Mouse (Mus musculus) midbrain, embryonic 12.5 days (tissue): Measurements from ENCODE around the gene Igf1r. TPM values are rescaled to one million over a fixed set of nuclear protein-coding genes. Genes with fewer than 3 reads are reported as not detected.

Experiments
- ATAC-seq: fragments of 200-750 bp; cut with Nextera tagmentation; 2 replicates; pipeline ENCODE4 v1.8.0; 2017; ENCODE audit warnings: low read depth, moderate TSS enrichment, moderate library complexity; ENCODE audit not compliant: low FRiP score
- H3K27ac ChIP-seq: fragments of 300-500 bp; sonication (generic); replicated peaks from 2 replicates; pipeline ENCODE4 v1.5.1; 2016; ENCODE audit warnings: mild to moderate bottlenecking
- H3K27me3 ChIP-seq: fragments of 300-500 bp; sonication (generic); 2 replicates; pipeline ENCODE4 v1.6.1; 2016; ENCODE audit warnings: mild to moderate bottlenecking
- H3K36me3 ChIP-seq: fragments of 300-500 bp; sonication (generic); 2 replicates; pipeline ENCODE4 v1.6.1; 2016
- H3K4me1 ChIP-seq: fragments of 300-500 bp; sonication (generic); 2 replicates; pipeline ENCODE4 v1.6.1; 2016
- H3K4me2 ChIP-seq: fragments of 300-500 bp; sonication (generic); replicated peaks from 2 replicates; pipeline ENCODE4 v1.6.1; 2016; ENCODE audit warnings: mild to moderate bottlenecking, moderate library complexity
- H3K4me3 ChIP-seq: fragments of 300-500 bp; sonication (generic); 2 replicates; pipeline ENCODE4 v1.5.1; 2016; ENCODE audit warnings: mild to moderate bottlenecking
- H3K9ac ChIP-seq: fragments of 300-500 bp; sonication (generic); replicated peaks from 2 replicates; pipeline ENCODE4 v1.6.1; 2016; ENCODE audit warnings: mild to moderate bottlenecking, moderate library complexity
- H3K9me3 ChIP-seq: fragments of 300-500 bp; sonication (generic); 2 replicates; pipeline ENCODE4 v1.6.1; 2016; ENCODE audit warnings: mild to moderate bottlenecking
- WGBS: fragments of 180-500 bp; shearing (Covaris S2); methylation state at CpG from one replicate; pipeline ENCODE4 v1.1.7; 2016; 5-methylcytosine and 5-hydroxymethylcytosine counted together
- polyA plus RNA-seq: library from polyadenylated mRNA; unstranded; fragments of >200 nt; fragmentation: Nextera tagmentation; extraction: Ambion mirVana; gene quantifications from 2 replicates; pipeline ENCODE4 v1.2.1, GENCODE M21; 2016

Igf1r gene
- polyA plus RNA-seq, 1 experiment from 2014 or later: 37.6 TPM

GRCm38 (mm10) chr7:67961567-67962267, 9.1 kb downstream of the Igf1r start:
- Histone ChIP-seq H3K27ac (no peak overlapping the region), H3K9me3 (no peaks in the 10 kb centered on the region), H3K4me2 (no peak overlapping the region), H3K27me3 (no peaks in the 10 kb centered on the region), H3K9ac (no peak overlapping the region), H3K36me3 (no peaks in the 10 kb centered on the region), H3K4me3 (no peak overlapping the region), H3K4me1 (peaks cover 41% of the 10 kb centered on the region)
- WGBS: 10% methylated on average over 14 of the region's 14 CpGs
- peak; percentile 74; the same call in 1 of the 2 replicates for ATAC-seq

- Histone ChIP-seq H3K9me3 (no peaks in the 10 kb centered on the region), H3K27ac (no peak overlapping the region), H3K4me1 (peaks cover 32% of the 10 kb centered on the region), H3K9ac (no peak overlapping the region), H3K27me3 (no peaks in the 10 kb centered on the region), H3K4me3 (no peak overlapping the region), H3K4me2 (no peak overlapping the region), H3K36me3 (no peaks in the 10 kb centered on the region)
- WGBS: 88% methylated on average over 3 of the region's 3 CpGs
- ATAC-seq: no peak
These were observed 11.1 kb downstream of the Igf1r start for GRCm38 (mm10) chr7:67963691-67964090.

GRCm38 (mm10) chr7:67968394-67968793, 15.8 kb downstream of the Igf1r start:
- ATAC-seq: no peak
- Histone ChIP-seq H3K4me2 (no peak overlapping the region), H3K27me3 (no peaks in the 10 kb centered on the region), H3K36me3 (no peaks in the 10 kb centered on the region), H3K9me3 (no peaks in the 10 kb centered on the region), H3K27ac (no peak overlapping the region), H3K9ac (no peak overlapping the region), H3K4me3 (no peak overlapping the region), H3K4me1 (peaks cover 39% of the 10 kb centered on the region)
- 90% methylated on average over 12 of the region's 12 CpGs for WGBS

GRCm38 (mm10) chr7:67969076-67969475, 16.4 kb downstream of the Igf1r start:
- Histone ChIP-seq H3K4me2 (no peak overlapping the region), H3K4me1 (peaks cover 46% of the 10 kb centered on the region), H3K27me3 (no peaks in the 10 kb centered on the region), H3K4me3 (no peak overlapping the region), H3K9me3 (no peaks in the 10 kb centered on the region), H3K27ac (no peak overlapping the region), H3K9ac (no peak overlapping the region), H3K36me3 (no peaks in the 10 kb centered on the region)
- ATAC-seq: no peak
- 81% methylated on average over 9 of the region's 9 CpGs for WGBS

- Histone ChIP-seq H3K9me3 (no peaks in the 10 kb centered on the region), H3K4me3 (no peak overlapping the region), H3K36me3 (no peaks in the 10 kb centered on the region), H3K4me2 (no peak overlapping the region), H3K4me1 (peaks cover 47% of the 10 kb centered on the region), H3K27me3 (no peaks in the 10 kb centered on the region), H3K27ac (peak overlapping the region; percentile 27; the same call in 1 of the 2 replicates), H3K9ac (no peak overlapping the region)
- ATAC-seq: no peak
- 20% methylated on average over 15 of the region's 15 CpGs for WGBS
These were observed 20.8 kb downstream of the Igf1r start for GRCm38 (mm10) chr7:67973180-67974014.

- Histone ChIP-seq H3K9ac (no peak overlapping the region), H3K27me3 (no peaks in the 10 kb centered on the region), H3K27ac (no peak overlapping the region), H3K36me3 (no peaks in the 10 kb centered on the region), H3K4me3 (no peak overlapping the region), H3K4me1 (peaks cover 34% of the 10 kb centered on the region), H3K4me2 (no peak overlapping the region), H3K9me3 (no peaks in the 10 kb centered on the region)
- 66% methylated on average over 3 of the region's 3 CpGs for WGBS
- ATAC-seq: no peak
These were observed 29.3 kb downstream of the Igf1r start for GRCm38 (mm10) chr7:67981956-67982355.

- no peak for ATAC-seq
These were observed 30.2 kb downstream of the Igf1r start for GRCm38 (mm10) chr7:67982809-67983208.

GRCm38 (mm10) chr7:67983451-67983850, 30.8 kb downstream of the Igf1r start:
- Histone ChIP-seq H3K4me2 (no peak overlapping the region), H3K4me1 (peaks cover 30% of the 10 kb centered on the region), H3K9ac (no peak overlapping the region), H3K27ac (no peak overlapping the region), H3K9me3 (no peaks in the 10 kb centered on the region), H3K36me3 (no peaks in the 10 kb centered on the region), H3K27me3 (no peaks in the 10 kb centered on the region), H3K4me3 (no peak overlapping the region)
- ATAC-seq: no peak
- 94% methylated on average over 7 of the region's 7 CpGs for WGBS

More at GRCm38 (mm10) chr7:67982809-67983208, 30.2 kb downstream of the Igf1r start:
- 77% methylated on average over 8 of the region's 8 CpGs for WGBS
- no peaks in the 10 kb centered on the region for H3K36me3 ChIP-seq
- H3K27ac ChIP-seq: no peak overlapping the region
- peaks cover 34% of the 10 kb centered on the region for H3K4me1 ChIP-seq
- H3K9me3 ChIP-seq: no peaks in the 10 kb centered on the region
- no peaks in the 10 kb centered on the region for H3K27me3 ChIP-seq
- H3K4me2 ChIP-seq: no peak overlapping the region
- H3K4me3 ChIP-seq: no peak overlapping the region
- H3K9ac ChIP-seq: no peak overlapping the region

- Histone ChIP-seq H3K27me3 (no peaks in the 10 kb centered on the region), H3K36me3 (no peaks in the 10 kb centered on the region), H3K4me2 (no peak overlapping the region), H3K27ac (no peak overlapping the region), H3K4me1 (peaks cover 23% of the 10 kb centered on the region), H3K9me3 (no peaks in the 10 kb centered on the region), H3K9ac (no peak overlapping the region), H3K4me3 (no peak overlapping the region)
- WGBS: 87% methylated on average over 5 of the region's 5 CpGs
- ATAC-seq: no peak
These were observed 32.4 kb downstream of the Igf1r start for GRCm38 (mm10) chr7:67985003-67985416.

GRCm38 (mm10) chr7:67985511-67985910, 32.9 kb downstream of the Igf1r start:
- H3K27me3 ChIP-seq: no peaks in the 10 kb centered on the region
- ATAC-seq: no peak
- H3K27ac ChIP-seq: 0 out of 2 replicates have a peak overlapping the region, but pooled peaks have one; percentile 30
- H3K9me3 ChIP-seq: no peaks in the 10 kb centered on the region
- peaks cover 23% of the 10 kb centered on the region for H3K4me1 ChIP-seq
- no peak overlapping the region for H3K9ac ChIP-seq
- H3K4me2 ChIP-seq: no peak overlapping the region
- no peaks in the 10 kb centered on the region for H3K36me3 ChIP-seq
- 73% methylated on average over 4 of the region's 5 CpGs for WGBS
- H3K4me3 ChIP-seq: no peak overlapping the region

- no peak for ATAC-seq
- Histone ChIP-seq H3K4me1 (peaks cover 22% of the 10 kb centered on the region), H3K9me3 (no peaks in the 10 kb centered on the region), H3K4me3 (no peak overlapping the region), H3K27ac (0 out of 2 replicates have a peak overlapping the region, but pooled peaks have one; percentile 30), H3K36me3 (no peaks in the 10 kb centered on the region), H3K27me3 (no peaks in the 10 kb centered on the region), H3K4me2 (no peak overlapping the region), H3K9ac (no peak overlapping the region)
- 61% methylated on average over 10 of the region's 10 CpGs for WGBS
These were observed 33.6 kb downstream of the Igf1r start for GRCm38 (mm10) chr7:67986277-67986676.

GRCm38 (mm10) chr7:67986816-67987215, 34.2 kb downstream of the Igf1r start:
- no peaks in the 10 kb centered on the region for H3K27me3 ChIP-seq
- H3K4me2 ChIP-seq: no peak overlapping the region
- H3K4me3 ChIP-seq: no peak overlapping the region
- WGBS: 88% methylated on average over 11 of the region's 11 CpGs
- no peak overlapping the region for H3K27ac ChIP-seq
- ATAC-seq: no peak
- no peaks in the 10 kb centered on the region for H3K36me3 ChIP-seq
- H3K9ac ChIP-seq: no peak overlapping the region
- no peaks in the 10 kb centered on the region for H3K9me3 ChIP-seq
- peaks cover 17% of the 10 kb centered on the region for H3K4me1 ChIP-seq
